Mouse (Mus musculus): Measurements from ENCODE around the gene Sh3pxd2b.

The Sh3pxd2b gene

GRCm38 (mm10) chr11:32373266-32374026 is 25.8 kb downstream of the Sh3pxd2b start:
- DNase-seq (ENCODE audit: low spot score in 2 of 2) = no peak

GRCm38 (mm10) chr11:32374027-32374589 is 26.5 kb downstream of the Sh3pxd2b start:
- DNase-seq (ENCODE audit: low spot score in 2 of 2) = no peak

GRCm38 (mm10) chr11:32375104-32375535 is 27.5 kb downstream of the Sh3pxd2b start:
- DNase-seq (ENCODE audit: low spot score in 2 of 2) = no peak

- no peak for DNase-seq (ENCODE audit: low spot score in 2 of 2)
Observed at GRCm38 (mm10) chr11:32376086-32376485, 28.5 kb downstream of the Sh3pxd2b start.

- no peak for DNase-seq (ENCODE audit: low spot score in 2 of 2)
Observed at GRCm38 (mm10) chr11:32379910-32380309, 32.3 kb downstream of the Sh3pxd2b start.

GRCm38 (mm10) chr11:32383341-32384134 is 35.9 kb downstream of the Sh3pxd2b start:
- no peak for DNase-seq (ENCODE audit: low spot score in 2 of 2)

- no peak for DNase-seq (ENCODE audit: low spot score in 2 of 2)
Observed at GRCm38 (mm10) chr11:32384135-32384801, 36.6 kb downstream of the Sh3pxd2b start.

GRCm38 (mm10) chr11:32386043-32386442 is 38.4 kb downstream of the Sh3pxd2b start:
- no peak for DNase-seq (ENCODE audit: low spot score in 2 of 2)

GRCm38 (mm10) chr11:32388064-32388463 is 40.4 kb downstream of the Sh3pxd2b start:
- no peak for DNase-seq (ENCODE audit: low spot score in 2 of 2)

- DNase-seq (ENCODE audit: low spot score in 2 of 2) = no peak
Observed at GRCm38 (mm10) chr11:32393095-32393494, 45.5 kb downstream of the Sh3pxd2b start.

- no peak for DNase-seq (ENCODE audit: low spot score in 2 of 2)
Observed at GRCm38 (mm10) chr11:32395791-32396190, 48.2 kb downstream of the Sh3pxd2b start.

GRCm38 (mm10) chr11:32398446-32398845 is 50.8 kb downstream of the Sh3pxd2b start:
- no peak for DNase-seq (ENCODE audit: low spot score in 2 of 2)

- no peak for DNase-seq (ENCODE audit: low spot score in 2 of 2)
Observed at GRCm38 (mm10) chr11:32399261-32399660, 51.6 kb downstream of the Sh3pxd2b start.

GRCm38 (mm10) chr11:32402712-32403111 is 55.1 kb downstream of the Sh3pxd2b start:
- DNase-seq (ENCODE audit: low spot score in 2 of 2) = peak; percentile 84 to 87

GRCm38 (mm10) chr11:32404708-32405107 is 57.1 kb downstream of the Sh3pxd2b start:
- no peak for DNase-seq (ENCODE audit: low spot score in 2 of 2)

- no peak for DNase-seq (ENCODE audit: low spot score in 2 of 2)
Observed at GRCm38 (mm10) chr11:32407863-32408262, 60.2 kb downstream of the Sh3pxd2b start.

- DNase-seq (ENCODE audit: low spot score in 2 of 2) = no peak
Observed at GRCm38 (mm10) chr11:32409052-32409451, 61.4 kb downstream of the Sh3pxd2b start.

- DNase-seq (ENCODE audit: low spot score in 2 of 2) = no peak
Observed at GRCm38 (mm10) chr11:32409823-32410562, 62.4 kb downstream of the Sh3pxd2b start.

- no peak for DNase-seq (ENCODE audit: low spot score in 2 of 2)
Observed at GRCm38 (mm10) chr11:32420001-32420400, 72.4 kb downstream of the Sh3pxd2b start.

- DNase-seq (ENCODE audit: low spot score in 2 of 2) = no peak
Observed at GRCm38 (mm10) chr11:32423311-32423710, 75.7 kb downstream of the Sh3pxd2b start.

GRCm38 (mm10) chr11:32424600-32424999 is 77.0 kb downstream of the Sh3pxd2b start:
- DNase-seq (ENCODE audit: low spot score in 2 of 2) = no peak

All from right cerebral cortex, adult 2 months (tissue).